ENCODE assay signal across 13 mouse cellular contexts in genomic region chrX:113867835-113868495, GRCm38 (mm10).
DNase-seq lines count a peak whose midpoint lies in the region; ATAC-seq and TF ChIP-seq lines count a peak whose summit lies in the region.
"Had no signal": no experiment of that assay in that cellular context is flagged by ENCODE, and none has a peak within 500 bp of the region (broad histone marks: within the 10 kb centered on the region; RNA-seq: fewer than 3 reads in every experiment).

No protein-coding gene starts in this region.

- no peak for ATAC-seq in embryonic facial prominence, embryonic 14.5 days (ENCODE audit: low read depth)
- peak; percentile 51; the same call in 1 of the 2 replicates for ATAC-seq in liver, postnatal 0 days
- no peak for ATAC-seq in liver, embryonic 12.5 days
- ATAC-seq in monocyte, adult 5-6 weeks (replicated peaks; ENCODE audit: insufficient number of reproducible peaks, low FRiP score, low TSS enrichment, poor library complexity, severe bottlenecking) = peak; percentile 90

- no peak overlapping the region for H3K4me2 ChIP-seq in embryonic facial prominence, embryonic 14.5 days (ENCODE audit: low read depth, low read length)
- H3K4me2 ChIP-seq in liver, postnatal 0 days (ENCODE audit: low read depth, low read length) = no peak overlapping the region
- no peak overlapping the region for H3K4me2 ChIP-seq in liver, embryonic 12.5 days
- H3K4me2 ChIP-seq: forebrain, embryonic 12.5 days; heart, embryonic 13.5 days; neural tube, embryonic 13.5 days had no signal

- no peaks in the 10 kb centered on the region for H3K36me3 ChIP-seq in embryonic facial prominence, embryonic 14.5 days (ENCODE audit: control insufficient read depth, insufficient read depth, low read length)
- no peaks in the 10 kb centered on the region for H3K36me3 ChIP-seq in embryonic facial prominence, embryonic 10.5 days (replicated peaks)
- H3K36me3 ChIP-seq in liver, postnatal 0 days (replicated peaks; ENCODE audit: insufficient read depth, low read length) = no peaks in the 10 kb centered on the region
- H3K36me3 ChIP-seq in liver, embryonic 12.5 days = no peaks in the 10 kb centered on the region
- no peaks in the 10 kb centered on the region for H3K36me3 ChIP-seq in hindbrain, embryonic 10.5 days
- H3K36me3 ChIP-seq: forebrain, embryonic 12.5 days; heart, embryonic 13.5 days; neural tube, embryonic 13.5 days had no signal

- TF ChIP-seq POLR2A in bone marrow macrophage, adult 2 months (IDR thresholded peaks at IDR 0.05; ENCODE audit: borderline replicate concordance, low read depth, low read length) = no peak

- H3K9ac ChIP-seq in embryonic facial prominence, embryonic 14.5 days (ENCODE audit: low read depth, low read length) = no peak overlapping the region
- H3K9ac ChIP-seq in liver, postnatal 0 days (replicated peaks) = no peak overlapping the region
- H3K9ac ChIP-seq in liver, embryonic 12.5 days = no peak overlapping the region
- H3K9ac ChIP-seq: forebrain, embryonic 12.5 days; heart, embryonic 13.5 days; neural tube, embryonic 13.5 days had no signal

- TF ChIP-seq CTCF in liver, postnatal 0 days (IDR thresholded peaks at IDR 0.05; ENCODE audit: low read depth) = no peak
- TF ChIP-seq CTCF in bone marrow macrophage, adult 2 months (IDR thresholded peaks at IDR 0.05; ENCODE audit: low read depth, low read length) = no peak

- WGBS in embryonic facial prominence, embryonic 14.5 days = 71% methylated on average over 2 of the region's 2 CpGs
- 68% methylated on average over 2 of the region's 2 CpGs for WGBS in embryonic facial prominence, embryonic 10.5 days
- WGBS in liver, postnatal 0 days (ENCODE audit: insufficient replicate concordance) = 21% methylated on average over 2 of the region's 2 CpGs
- WGBS in liver, embryonic 12.5 days (ENCODE audit: insufficient replicate concordance) = 16% methylated on average over 2 of the region's 2 CpGs
- WGBS in hindbrain, embryonic 10.5 days = 76% methylated on average over 2 of the region's 2 CpGs

- no peaks in the 10 kb centered on the region for H3K9me3 ChIP-seq in embryonic facial prominence, embryonic 14.5 days (ENCODE audit: control insufficient read depth, low read length)
- no peaks in the 10 kb centered on the region for H3K9me3 ChIP-seq in embryonic facial prominence, embryonic 10.5 days
- H3K9me3 ChIP-seq in liver, postnatal 0 days (ENCODE audit: low read length) = no peaks in the 10 kb centered on the region
- no peaks in the 10 kb centered on the region for H3K9me3 ChIP-seq in liver, embryonic 12.5 days (replicated peaks)
- no peaks in the 10 kb centered on the region for H3K9me3 ChIP-seq in hindbrain, embryonic 10.5 days
- H3K9me3 ChIP-seq: forebrain, embryonic 12.5 days; heart, embryonic 13.5 days; megakaryocyte, embryonic 14.5 days; neural tube, embryonic 13.5 days had no signal

- TF ChIP-seq EP300 in liver, postnatal 0 days (IDR thresholded peaks at IDR 0.05; ENCODE audit: low read depth) = no peak

- H3K27ac ChIP-seq in embryonic facial prominence, embryonic 14.5 days (replicated peaks; ENCODE audit: low read depth, low read length) = no peak overlapping the region
- H3K27ac ChIP-seq in embryonic facial prominence, embryonic 10.5 days (replicated peaks) = no peak overlapping the region
- H3K27ac ChIP-seq in liver, postnatal 0 days (ENCODE audit: low read depth) = 0 out of 2 replicates have a peak overlapping the region, but pooled peaks have one; percentile 22
- no peak overlapping the region for H3K27ac ChIP-seq in liver, embryonic 12.5 days
- peak overlapping the region; percentile 86 for H3K27ac ChIP-seq in bone marrow macrophage, adult 2 months (ENCODE audit: insufficient read depth, low read depth, low read length)
- H3K27ac ChIP-seq in hindbrain, embryonic 10.5 days = no peak overlapping the region
- H3K27ac ChIP-seq: forebrain, embryonic 12.5 days; heart, embryonic 13.5 days; neural tube, embryonic 13.5 days had no signal

- no peaks in the 10 kb centered on the region for H3K4me1 ChIP-seq in embryonic facial prominence, embryonic 14.5 days (ENCODE audit: control insufficient read depth, insufficient read depth, low read length)
- H3K4me1 ChIP-seq in embryonic facial prominence, embryonic 10.5 days = no peaks in the 10 kb centered on the region
- H3K4me1 ChIP-seq in liver, postnatal 0 days (ENCODE audit: insufficient read depth) = no peaks in the 10 kb centered on the region
- no peaks in the 10 kb centered on the region for H3K4me1 ChIP-seq in liver, embryonic 12.5 days
- peaks cover 4% of the 10 kb centered on the region; the same call in 1 of the 2 replicates for H3K4me1 ChIP-seq in bone marrow macrophage, adult 2 months (ENCODE audit: control insufficient read depth, insufficient read depth, low read length)
- H3K4me1 ChIP-seq in hindbrain, embryonic 10.5 days (replicated peaks) = no peaks in the 10 kb centered on the region
- H3K4me1 ChIP-seq: forebrain, embryonic 12.5 days; heart, embryonic 13.5 days; neural tube, embryonic 13.5 days had no signal

- H3K4me3 ChIP-seq in embryonic facial prominence, embryonic 14.5 days (ENCODE audit: low read depth, low read length) = no peak overlapping the region
- no peak overlapping the region for H3K4me3 ChIP-seq in embryonic facial prominence, embryonic 10.5 days
- H3K4me3 ChIP-seq in liver, postnatal 0 days (ENCODE audit: low read depth, low read length) = no peak overlapping the region
- H3K4me3 ChIP-seq in liver, embryonic 12.5 days = no peak overlapping the region
- no peak overlapping the region for H3K4me3 ChIP-seq in bone marrow macrophage, adult 2 months (ENCODE audit: insufficient read depth, low read length)
- H3K4me3 ChIP-seq in hindbrain, embryonic 10.5 days = no peak overlapping the region
- H3K4me3 ChIP-seq: forebrain, embryonic 12.5 days; heart, embryonic 13.5 days; megakaryocyte, embryonic 14.5 days; neural tube, embryonic 13.5 days had no signal

- peak; percentile 22 for DNase-seq in embryonic facial prominence, embryonic 14.5 days (ENCODE audit: low spot score)
- no peak for DNase-seq in embryonic facial prominence, embryonic 10.5 days (ENCODE audit: low spot score)
- no peak for DNase-seq in liver, postnatal 0 days
- DNase-seq in gastrocnemius, adult 8-10 months (ENCODE audit: low spot score in 2 of 2) = no peak
- no peak for DNase-seq in hindbrain, embryonic 10.5 days (ENCODE audit: low spot score)
- DNase-seq: right cerebral cortex, postnatal 14 days had no signal

- no peaks in the 10 kb centered on the region for H3K27me3 ChIP-seq in embryonic facial prominence, embryonic 14.5 days (replicated peaks; ENCODE audit: control insufficient read depth, insufficient read depth, low read length)
- H3K27me3 ChIP-seq in embryonic facial prominence, embryonic 10.5 days (replicated peaks; ENCODE audit: low read depth, poor library complexity, severe bottlenecking) = no peaks in the 10 kb centered on the region
- no peaks in the 10 kb centered on the region for H3K27me3 ChIP-seq in liver, postnatal 0 days (ENCODE audit: insufficient read depth, low read length)
- H3K27me3 ChIP-seq in liver, embryonic 12.5 days (replicated peaks) = no peaks in the 10 kb centered on the region
- no peaks in the 10 kb centered on the region for H3K27me3 ChIP-seq in hindbrain, embryonic 10.5 days (ENCODE audit: insufficient read depth, poor library complexity, severe bottlenecking)
- H3K27me3 ChIP-seq: forebrain, embryonic 12.5 days; heart, embryonic 13.5 days; megakaryocyte, embryonic 14.5 days; neural tube, embryonic 13.5 days had no signal

Comparison
In these comparisons a context has a peak if more than half of its experiments do, and no peak if none do; other contexts are left out.
1. ATAC-seq: peak in liver, postnatal 0 days (single experiment) and monocyte, adult 5-6 weeks (single experiment); none in embryonic facial prominence, embryonic 14.5 days (single experiment) and liver, embryonic 12.5 days (single experiment).
2. H3K27ac ChIP-seq: peak in liver, postnatal 0 days (single experiment) and bone marrow macrophage, adult 2 months (single experiment); none in embryonic facial prominence, embryonic 14.5 days (single experiment), embryonic facial prominence, embryonic 10.5 days (single experiment), liver, embryonic 12.5 days (single experiment) and hindbrain, embryonic 10.5 days (single experiment).